Mouse (Mus musculus): ENCODE data around the gene Rgl1.

GRCm38 (mm10) chr1:152619396-152619795 is 146.8 kb downstream of the Rgl1 start:
- no peak for TF ChIP-seq EP300 (IDR thresholded peaks at IDR 0.05)
- no peak for TF ChIP-seq CTCF (IDR thresholded peaks at IDR 0.05)
